Mouse (Mus musculus): ENCODE measurements at regions not wholly inside any gene's neighbourhood (a gene's known extent, or its start where the extent isn't known, plus 50 kb on each side); places are given as distances from the start of the nearest gene placed in this dataset.

DNA sequence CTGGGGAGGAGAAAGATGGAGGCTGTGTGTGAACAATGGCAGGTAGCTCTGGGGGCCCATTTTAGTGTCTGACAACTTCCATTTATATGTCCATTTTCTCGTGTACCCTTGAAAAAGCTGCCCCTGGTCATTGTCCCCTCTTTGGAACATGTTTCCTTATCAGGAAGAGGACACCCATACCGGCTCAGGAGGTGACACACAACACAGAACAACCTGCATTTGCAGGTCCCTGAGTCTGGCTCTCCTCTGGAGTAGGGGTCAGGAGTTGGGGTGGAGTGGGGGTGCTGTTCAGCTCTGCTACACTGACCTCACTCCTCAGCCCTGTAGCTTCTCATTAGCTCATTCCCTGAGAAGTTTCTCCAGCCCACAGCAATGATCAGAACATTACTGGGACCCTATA lies 61.7 kb upstream of the Stx16 start:
- TF ChIP-seq POLR2A (IDR thresholded peaks at IDR 0.05; ENCODE audit: borderline replicate concordance, extremely low read depth, low read depth, low read length) (no peak), CTCF (IDR thresholded peaks at IDR 0.05; ENCODE audit: insufficient read depth, low read length) (no peak)
